Mouse (Mus musculus) liver, postnatal 0 days (tissue): ENCODE measurements around the gene Cfb.

Experiments used
- CTCF ChIP-seq: sonication (generic); IDR thresholded peaks from 2 replicates; pipeline ENCODE4 v1.5.1; 2016; ENCODE audit warnings: antibody characterized with exemption, low read depth
- EP300 ChIP-seq: IDR thresholded peaks from 2 replicates; pipeline ENCODE4 v1.6.1; 2016; ENCODE audit warnings: antibody characterized with exemption, low read depth, mild to moderate bottlenecking

GRCm38 (mm10) chr17:34874321-34874720 is 12.0 kb upstream of the Cfb start:
- no peak for TF ChIP-seq CTCF
- TF ChIP-seq EP300 = no peak
